Mouse (Mus musculus): ENCODE results near the gene Trap1a.

DNA sequence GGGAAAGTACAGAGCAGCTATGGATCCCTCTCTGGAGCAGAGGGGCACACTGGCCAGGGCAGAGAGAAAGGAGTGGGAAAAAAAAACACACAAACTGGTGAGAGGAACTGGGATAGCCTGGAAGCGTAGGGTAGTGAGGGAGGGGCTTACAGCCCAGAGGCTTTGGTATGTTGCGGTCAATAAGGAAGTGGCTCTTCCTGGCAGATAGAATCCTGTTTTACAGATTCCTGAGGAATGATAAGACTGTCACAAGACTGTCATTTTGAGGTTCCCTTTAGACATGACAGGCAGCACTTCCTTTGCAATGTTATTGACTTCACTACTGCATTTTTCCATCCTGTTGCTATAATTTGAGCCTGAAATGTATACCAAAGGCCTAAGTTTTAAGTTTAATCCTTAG lies 7.7 kb downstream of the Trap1a start:
- TF ChIP-seq CTCF (IDR thresholded peaks at IDR 0.05; ENCODE audit: borderline replicate concordance, extremely low read depth, insufficient read depth, insufficient read length): no peak
- no peak for TF ChIP-seq POLR2A (IDR thresholded peaks at IDR 0.05; ENCODE audit: borderline replicate concordance, extremely low read depth, insufficient read depth, insufficient read length, poor library complexity, severe bottlenecking)
